Mouse (Mus musculus) hindbrain, postnatal 0 days (tissue): ENCODE measurements at regions not wholly inside any gene's neighbourhood (a gene's known extent, or its start where the extent isn't known, plus 50 kb on each side); places are given as distances from the start of the nearest gene placed in this dataset.

ENCODE experiments used
- ATAC-seq: fragments of 200-750 bp; cut with Nextera tagmentation; 2 replicates; pipeline ENCODE4 v1.8.0; 2017; ENCODE audit warnings: mild to moderate bottlenecking, moderate TSS enrichment, moderate library complexity
- DNase-seq: peaks from one replicate; pipeline ENCODE4 v3.0.0-alpha.2; 2015; ENCODE audit warnings: low spot score
- H3K27ac ChIP-seq: fragments of 300-500 bp; sonication (generic); 2 replicates; pipeline ENCODE4 v1.5.1; 2014; ENCODE audit warnings: mild to moderate bottlenecking
- H3K27me3 ChIP-seq: fragments of 300-500 bp; sonication (generic); 2 replicates; pipeline ENCODE4 v1.6.1; 2014; ENCODE audit warnings: low read length, mixed read lengths; ENCODE audit not compliant: insufficient read depth
- H3K36me3 ChIP-seq: fragments of 300-500 bp; sonication (generic); 2 replicates; pipeline ENCODE4 v1.6.1; 2014; ENCODE audit warnings: low read length, mixed read lengths; ENCODE audit not compliant: insufficient read depth
- H3K4me1 ChIP-seq: fragments of 300-500 bp; sonication (generic); 2 replicates; pipeline ENCODE4 v1.6.1; 2014; ENCODE audit warnings: antibody characterized with exemption, low read length, mixed read lengths; ENCODE audit not compliant: insufficient read depth
- H3K4me2 ChIP-seq: fragments of 300-500 bp; sonication (generic); 2 replicates; pipeline ENCODE4 v1.6.1; 2014; ENCODE audit warnings: low read depth, mild to moderate bottlenecking, low read length, moderate library complexity, mixed read lengths
- H3K4me3 ChIP-seq: fragments of 300-500 bp; sonication (generic); 2 replicates; pipeline ENCODE4 v1.5.1; 2014; ENCODE audit warnings: low read length
- H3K9ac ChIP-seq: fragments of 300-500 bp; sonication (generic); replicated peaks from 2 replicates; pipeline ENCODE4 v1.6.1; 2014; ENCODE audit warnings: mild to moderate bottlenecking, low read length, moderate library complexity, mixed read lengths
- H3K9me3 ChIP-seq: fragments of 300-500 bp; sonication (generic); 2 replicates; pipeline ENCODE4 v1.6.1; 2016; ENCODE audit warnings: low read length, mixed read lengths
- CTCF ChIP-seq: IDR thresholded peaks from 2 replicates; pipeline ENCODE4 v1.5.1; 2016; ENCODE audit warnings: antibody characterized with exemption, control low read depth, low read depth
- WGBS: fragments of 180-500 bp; shearing (Covaris S2); extraction: QIAGEN DNeasy Blood & Tissue Kit; methylation state at CpG from one replicate; pipeline ENCODE4 v1.1.7; 2014; 5-methylcytosine and 5-hydroxymethylcytosine counted together

DNA sequence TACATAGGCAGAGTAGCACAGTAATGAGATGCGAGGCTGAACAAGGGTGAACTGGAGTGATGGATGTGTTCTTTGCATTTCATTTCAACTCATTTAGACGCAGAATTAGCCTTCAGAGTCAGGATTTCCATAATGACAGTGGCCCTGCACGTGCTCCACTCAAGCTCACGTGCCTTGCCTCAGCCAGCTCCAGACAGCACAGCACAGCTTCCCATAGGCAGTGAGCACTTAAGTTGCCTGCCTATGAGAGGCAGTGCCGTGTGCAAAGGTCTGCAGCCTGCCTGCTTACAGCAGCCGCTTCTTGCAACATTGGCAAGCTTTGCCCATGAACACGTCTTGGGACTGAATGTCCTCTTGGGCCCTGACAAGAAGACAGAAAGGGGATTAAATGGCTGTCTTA is 54.0 kb upstream of the Cpeb4 start:
- no peaks in the 10 kb centered on the region for H3K27me3 ChIP-seq
- H3K4me3 ChIP-seq: no peak overlapping the region
- ATAC-seq (peak; percentile 79), DNase-seq (peak; percentile 68)
- no peak for TF ChIP-seq CTCF
- WGBS: 26% methylated on average over 7 of the region's 7 CpGs
- H3K9ac ChIP-seq: no peak overlapping the region
- H3K9me3 ChIP-seq: no peaks in the 10 kb centered on the region
- peak overlapping the region; percentile 41; the same call in 1 of the 2 replicates for H3K27ac ChIP-seq
- no peak overlapping the region for H3K4me2 ChIP-seq
- H3K4me1 ChIP-seq: no peaks in the 10 kb centered on the region
- H3K36me3 ChIP-seq: no peaks in the 10 kb centered on the region

DNA sequence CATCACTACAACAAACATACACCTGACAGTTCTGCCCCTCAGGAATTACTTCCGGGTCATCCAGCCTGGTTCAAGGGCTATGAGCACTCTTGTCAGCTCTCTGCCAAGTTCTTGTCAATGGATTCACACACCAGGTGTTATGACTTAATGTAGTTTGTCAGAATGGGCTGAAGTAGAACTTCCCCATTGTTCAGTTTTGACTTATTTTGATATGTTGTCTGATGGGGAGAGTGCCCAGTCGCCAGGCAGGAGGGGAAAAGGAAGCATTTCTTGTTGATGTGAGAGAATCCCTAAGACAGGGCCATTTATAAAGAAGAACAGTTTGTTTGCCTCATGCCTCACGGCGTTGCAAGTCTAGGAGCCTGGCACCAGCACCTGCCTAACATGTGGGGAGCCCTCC is 52.0 kb upstream of the Cpeb4 start:
- Histone ChIP-seq H3K4me1 (no peaks in the 10 kb centered on the region; the same call in none of the 2 replicates), H3K27ac (no peak overlapping the region), H3K36me3 (no peaks in the 10 kb centered on the region), H3K9me3 (no peaks in the 10 kb centered on the region), H3K27me3 (no peaks in the 10 kb centered on the region), H3K4me2 (no peak overlapping the region), H3K4me3 (no peak overlapping the region), H3K9ac (no peak overlapping the region)
- no peak for ATAC-seq
- 82% methylated on average over 4 of the region's 4 CpGs for whole genome bisulfite sequencing
- DNase-seq: no peak
- no peak for TF ChIP-seq CTCF

DNA sequence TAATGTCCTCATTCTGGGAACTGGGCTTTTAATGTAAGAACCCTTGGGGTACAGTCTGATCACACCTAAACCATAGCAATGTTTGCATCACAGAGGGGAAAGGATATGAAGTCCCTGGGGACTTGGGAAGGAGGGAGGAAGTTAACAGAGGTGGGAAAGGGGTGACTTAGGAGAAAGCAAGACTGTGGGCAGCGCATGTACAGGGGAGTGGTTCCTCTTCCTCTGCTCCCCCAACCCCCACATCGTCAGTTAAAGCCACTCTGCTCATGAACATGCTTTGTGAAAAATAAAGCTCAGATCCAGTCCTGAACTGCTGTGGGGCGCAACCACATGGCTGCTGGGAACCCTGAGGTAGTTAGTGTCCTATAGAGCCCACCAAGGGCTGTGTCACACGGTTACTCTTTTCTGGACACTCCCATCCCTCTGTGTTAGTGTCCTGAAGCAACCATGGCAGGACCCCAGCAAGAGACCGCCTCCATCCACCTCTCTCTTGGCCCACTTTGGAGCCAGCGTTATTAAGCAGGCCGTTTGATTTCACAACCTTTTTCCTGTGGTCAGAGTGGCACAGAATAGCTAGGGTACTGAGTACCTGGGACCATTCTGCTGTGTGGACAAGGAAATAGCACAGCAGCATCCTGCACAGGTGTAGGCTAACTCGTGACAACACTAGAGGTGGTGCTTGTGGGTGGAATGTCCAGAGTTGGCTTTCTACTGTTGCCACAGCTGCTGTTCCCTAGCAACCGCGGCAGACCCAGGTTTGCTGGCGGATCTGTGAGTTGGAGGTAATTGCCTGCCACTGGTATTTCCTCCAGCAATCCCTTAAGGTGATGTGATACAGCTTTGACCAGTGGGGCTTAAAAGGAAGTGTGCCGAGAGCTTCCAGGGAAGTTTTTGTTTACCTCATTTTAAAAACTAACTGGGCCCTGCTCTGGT is 50.3 kb upstream of the Cpeb4 start:
- H3K4me1 ChIP-seq: no peaks in the 10 kb centered on the region; the same call in none of the 2 replicates
- H3K27ac ChIP-seq: peak overlapping the region; percentile 5; the same call in 1 of the 2 replicates
- WGBS: 60% methylated on average over 12 of the region's 12 CpGs
- H3K36me3 ChIP-seq: no peaks in the 10 kb centered on the region
- no peak overlapping the region for H3K9ac ChIP-seq
- no peaks in the 10 kb centered on the region for H3K27me3 ChIP-seq
- H3K9me3 ChIP-seq: no peaks in the 10 kb centered on the region
- TF ChIP-seq CTCF: no peak
- no peak overlapping the region for H3K4me2 ChIP-seq
- ATAC-seq: peak; percentile 60
- H3K4me3 ChIP-seq: no peak overlapping the region
- DNase-seq: peak; percentile 67
